Mouse (Mus musculus): ENCODE data around the gene Klhdc4. TPM values are rescaled to one million over a fixed set of nuclear protein-coding genes. Genes with fewer than 3 reads are reported as not detected.

Gene Klhdc4
- total RNA-seq, 2 experiments from 2014 or later: 29.9 TPM

- DNase-seq (ENCODE audit: low spot score in 2 of 2): no peak
These were observed 68.9 kb downstream of the Klhdc4 start for GRCm38 (mm10) chr8:121760484-121760883.

- no peak for DNase-seq (ENCODE audit: low spot score in 2 of 2)
These were observed 70.9 kb downstream of the Klhdc4 start for GRCm38 (mm10) chr8:121758470-121758869.

GRCm38 (mm10) chr8:121751407-121751806, 78.0 kb downstream of the Klhdc4 start:
- peak; percentile 35 to 50 for DNase-seq (ENCODE audit: low spot score in 2 of 2)

GRCm38 (mm10) chr8:121750512-121750911, 78.9 kb downstream of the Klhdc4 start:
- DNase-seq (ENCODE audit: low spot score in 2 of 2): no peak

- DNase-seq (ENCODE audit: low spot score in 2 of 2): no peak
These were observed 79.9 kb downstream of the Klhdc4 start for GRCm38 (mm10) chr8:121749501-121749900.

Other genes starting within 250 kb of the Klhdc4 start
- 100 to 1,000 TPM; 131 to 133 TPM for gene Map1lc3b, start 239.2 kb downstream of the Klhdc4 start, total RNA-seq (2021)
- gene Zcchc14, start 176.7 kb downstream of the Klhdc4 start, total RNA-seq (2021): 10 to 100 TPM; 60.9 to 65.2 TPM
- 1 to 10 TPM; 5.0 to 5.8 TPM for gene Jph3, start 99.9 kb downstream of the Klhdc4 start, total RNA-seq (2021)
- gene Slc7a5, start 78.1 kb upstream of the Klhdc4 start, total RNA-seq (2021): 10 to 100 TPM; 56.2 to 59.0 TPM
- under 1 TPM in 1 of 2 experiments, not detected in 1; 0.76 TPM for gene Car5a, start 115.3 kb upstream of the Klhdc4 start, total RNA-seq (2021)
- gene Banp, start 120.2 kb upstream of the Klhdc4 start, total RNA-seq (2021): 10 to 100 TPM; 14.0 to 15.7 TPM

Measured in adrenal gland, postnatal 4 days (tissue).